Mouse (Mus musculus) stomach, postnatal 0 days (tissue): ENCODE measurements at regions not wholly inside any gene's neighbourhood (a gene's known extent, or its start where the extent isn't known, plus 50 kb on each side); places are given as distances from the start of the nearest gene placed in this dataset.

Source experiments
- ATAC-seq: fragments of 200-750 bp; cut with Nextera tagmentation; 2 replicates; pipeline ENCODE4 v1.8.0; 2017; ENCODE audit not compliant: low FRiP score, low TSS enrichment
- DNase-seq: peaks from one replicate; pipeline ENCODE4 v3.0.0-alpha.2; 2016; ENCODE audit warnings: low spot score
- H3K27ac ChIP-seq: fragments of 300-500 bp; sonication (generic); replicated peaks from 2 replicates; pipeline ENCODE4 v1.5.1; 2014; ENCODE audit warnings: mild to moderate bottlenecking, control low read depth
- H3K27me3 ChIP-seq: fragments of 300-500 bp; sonication (generic); 2 replicates; pipeline ENCODE4 v1.6.1; 2014; ENCODE audit warnings: low read length; ENCODE audit not compliant: control insufficient read depth, insufficient read depth
- H3K36me3 ChIP-seq: fragments of 300-500 bp; sonication (generic); 2 replicates; pipeline ENCODE4 v1.6.1; 2014; ENCODE audit warnings: low read length, mixed read lengths; ENCODE audit not compliant: control insufficient read depth, insufficient read depth
- H3K4me1 ChIP-seq: fragments of 300-500 bp; sonication (generic); replicated peaks from 2 replicates; pipeline ENCODE4 v1.6.1; 2014; ENCODE audit warnings: antibody characterized with exemption; ENCODE audit not compliant: control insufficient read depth, insufficient read depth
- H3K4me2 ChIP-seq: fragments of 300-500 bp; sonication (generic); replicated peaks from 2 replicates; pipeline ENCODE4 v1.6.1; 2014; ENCODE audit warnings: low read depth, mild to moderate bottlenecking, control low read depth, moderate library complexity
- H3K4me3 ChIP-seq: fragments of 300-500 bp; sonication (generic); 2 replicates; pipeline ENCODE4 v1.5.1; 2014; ENCODE audit warnings: low read depth, low read length, control low read depth
- H3K9ac ChIP-seq: fragments of 300-500 bp; sonication (generic); 2 replicates; pipeline ENCODE4 v1.6.1; 2014; ENCODE audit warnings: mild to moderate bottlenecking, low read length, control low read depth, mixed read lengths
- H3K9me3 ChIP-seq: fragments of 300-500 bp; sonication (generic); 2 replicates; pipeline ENCODE4 v1.6.1; 2016; ENCODE audit warnings: low read length; ENCODE audit not compliant: control insufficient read depth
- CTCF ChIP-seq: IDR thresholded peaks from 2 replicates; pipeline ENCODE4 v1.5.1; 2016; ENCODE audit warnings: antibody characterized with exemption, low read depth, mild to moderate bottlenecking, moderate library complexity
- EP300 ChIP-seq: optimal IDR thresholded peaks from 2 replicates; pipeline ENCODE3; 2016; ENCODE audit warnings: antibody characterized with exemption
- WGBS: fragments of 180-500 bp; shearing (Covaris S2); extraction: QIAGEN DNeasy Blood & Tissue Kit; methylation state at CpG from one replicate; pipeline ENCODE4 v1.1.7; 2014; 5-methylcytosine and 5-hydroxymethylcytosine counted together

GRCm38 (mm10) chr2:10784266-10784665 is 387.6 kb upstream of the Prkcq start:
- TF ChIP-seq EP300: no peak
- TF ChIP-seq CTCF: no peak

DNA sequence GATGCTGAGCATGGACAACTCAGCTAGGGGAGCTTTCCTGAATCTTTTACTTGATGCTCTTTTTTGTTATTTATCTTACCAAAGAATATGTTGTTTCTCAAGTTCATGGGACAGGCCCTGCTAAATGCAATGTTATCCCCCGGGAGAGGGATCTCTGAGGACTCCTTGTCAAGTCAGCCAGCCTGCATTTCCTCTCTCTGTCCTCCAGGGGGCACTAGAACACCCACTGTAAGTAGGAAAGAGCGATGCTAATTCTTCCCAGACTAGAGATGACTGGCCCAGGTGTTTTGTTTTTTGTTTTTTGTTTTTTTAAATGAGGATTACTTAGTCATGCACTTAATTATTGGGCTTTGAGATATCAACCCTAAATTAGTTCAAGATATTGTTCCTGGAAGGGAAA is 386.8 kb upstream of the Prkcq start:
- DNase-seq (peak; percentile 18), ATAC-seq (no peak)
- no peaks in the 10 kb centered on the region for H3K36me3 ChIP-seq
- H3K4me1 ChIP-seq: no peaks in the 10 kb centered on the region
- no peak overlapping the region for H3K9ac ChIP-seq
- H3K9me3 ChIP-seq: no peaks in the 10 kb centered on the region
- H3K27me3 ChIP-seq: no peaks in the 10 kb centered on the region
- H3K4me2 ChIP-seq: no peak overlapping the region
- no peak overlapping the region for H3K4me3 ChIP-seq
- 12% methylated on average over 2 of the region's 2 CpGs for WGBS
- TF ChIP-seq EP300 (no peak), CTCF (peak; percentile 82)
- H3K27ac ChIP-seq: no peak overlapping the region

More at GRCm38 (mm10) chr2:10784266-10784665, 387.6 kb upstream of the Prkcq start:
- Histone ChIP-seq H3K9me3 (no peaks in the 10 kb centered on the region), H3K9ac (no peak overlapping the region), H3K36me3 (no peaks in the 10 kb centered on the region), H3K4me2 (no peak overlapping the region), H3K4me1 (no peaks in the 10 kb centered on the region), H3K27ac (no peak overlapping the region), H3K27me3 (no peaks in the 10 kb centered on the region), H3K4me3 (no peak overlapping the region)
- DNase-seq (no peak), ATAC-seq (no peak)
- WGBS: 57% methylated on average over 1 of the region's 2 CpGs

DNA sequence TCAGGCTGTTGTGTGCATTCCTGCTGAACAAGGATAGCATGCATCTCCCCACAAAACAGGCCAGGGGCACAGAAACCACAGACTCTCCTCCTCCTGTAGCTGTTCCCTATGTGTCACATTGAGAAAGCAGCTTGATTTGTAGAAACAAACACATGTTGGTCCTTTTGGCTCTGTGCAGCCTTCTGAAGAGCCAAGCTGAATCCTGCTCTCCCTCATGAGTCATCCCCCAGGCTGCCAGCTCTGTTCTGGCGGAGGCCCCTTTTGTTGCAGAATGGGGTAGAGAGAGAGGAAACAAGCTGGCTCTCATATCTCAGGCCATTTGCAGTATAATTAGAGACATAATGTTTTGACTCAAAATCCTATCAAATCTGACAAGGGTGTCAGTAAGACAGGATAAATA is 383.4 kb upstream of the Prkcq start:
- DNase-seq (peak; percentile 34), ATAC-seq (peak; percentile 54; the same call in 1 of the 2 replicates)
- no peak overlapping the region for H3K27ac ChIP-seq
- no peak overlapping the region for H3K4me3 ChIP-seq
- H3K27me3 ChIP-seq: no peaks in the 10 kb centered on the region
- no peaks in the 10 kb centered on the region for H3K9me3 ChIP-seq
- H3K36me3 ChIP-seq: no peaks in the 10 kb centered on the region
- TF ChIP-seq EP300 (no peak), CTCF (no peak)
- no peak overlapping the region for H3K9ac ChIP-seq
- no peak overlapping the region for H3K4me2 ChIP-seq
- no peaks in the 10 kb centered on the region for H3K4me1 ChIP-seq
- 26% methylated on average over 1 of the region's 1 CpGs for WGBS

DNA sequence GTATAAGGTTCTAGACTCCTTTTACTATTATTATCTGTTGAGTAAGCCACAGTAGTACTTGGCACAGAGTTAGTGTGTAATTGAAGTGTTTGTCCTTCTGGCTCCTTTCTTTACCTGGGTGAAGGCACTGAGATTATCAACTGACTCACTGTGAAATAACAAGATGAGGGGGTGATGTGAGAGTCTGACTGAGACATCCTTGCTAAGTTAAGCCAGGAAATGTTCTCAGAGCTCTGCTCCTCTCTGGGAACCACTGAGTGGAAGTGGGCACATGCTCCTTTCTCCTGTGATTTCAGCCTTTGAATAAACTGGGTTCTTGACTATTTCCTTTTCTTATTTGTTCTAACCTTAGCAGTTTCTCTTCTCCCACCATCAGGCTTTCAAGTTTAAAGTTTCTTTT is 380.7 kb upstream of the Prkcq start:
- no peak overlapping the region for H3K4me2 ChIP-seq
- ATAC-seq (no peak), DNase-seq (no peak)
- TF ChIP-seq EP300 (no peak), CTCF (no peak)
- no peaks in the 10 kb centered on the region for H3K4me1 ChIP-seq
- H3K9ac ChIP-seq: no peak overlapping the region
- H3K27ac ChIP-seq: no peak overlapping the region
- no peaks in the 10 kb centered on the region for H3K9me3 ChIP-seq
- no peak overlapping the region for H3K4me3 ChIP-seq
- no peaks in the 10 kb centered on the region for H3K27me3 ChIP-seq
- H3K36me3 ChIP-seq: no peaks in the 10 kb centered on the region

GRCm38 (mm10) chr2:10816374-10816773 is 355.5 kb upstream of the Prkcq start:
- Histone ChIP-seq H3K36me3 (no peaks in the 10 kb centered on the region), H3K27ac (no peak overlapping the region), H3K9ac (no peak overlapping the region), H3K9me3 (no peaks in the 10 kb centered on the region), H3K4me2 (no peak overlapping the region), H3K4me3 (no peak overlapping the region), H3K27me3 (no peaks in the 10 kb centered on the region), H3K4me1 (no peaks in the 10 kb centered on the region)
- no peak for TF ChIP-seq EP300
- peak; percentile 32 for TF ChIP-seq CTCF
- 32% methylated on average over 2 of the region's 2 CpGs for WGBS
- ATAC-seq (no peak), DNase-seq (no peak)

DNA sequence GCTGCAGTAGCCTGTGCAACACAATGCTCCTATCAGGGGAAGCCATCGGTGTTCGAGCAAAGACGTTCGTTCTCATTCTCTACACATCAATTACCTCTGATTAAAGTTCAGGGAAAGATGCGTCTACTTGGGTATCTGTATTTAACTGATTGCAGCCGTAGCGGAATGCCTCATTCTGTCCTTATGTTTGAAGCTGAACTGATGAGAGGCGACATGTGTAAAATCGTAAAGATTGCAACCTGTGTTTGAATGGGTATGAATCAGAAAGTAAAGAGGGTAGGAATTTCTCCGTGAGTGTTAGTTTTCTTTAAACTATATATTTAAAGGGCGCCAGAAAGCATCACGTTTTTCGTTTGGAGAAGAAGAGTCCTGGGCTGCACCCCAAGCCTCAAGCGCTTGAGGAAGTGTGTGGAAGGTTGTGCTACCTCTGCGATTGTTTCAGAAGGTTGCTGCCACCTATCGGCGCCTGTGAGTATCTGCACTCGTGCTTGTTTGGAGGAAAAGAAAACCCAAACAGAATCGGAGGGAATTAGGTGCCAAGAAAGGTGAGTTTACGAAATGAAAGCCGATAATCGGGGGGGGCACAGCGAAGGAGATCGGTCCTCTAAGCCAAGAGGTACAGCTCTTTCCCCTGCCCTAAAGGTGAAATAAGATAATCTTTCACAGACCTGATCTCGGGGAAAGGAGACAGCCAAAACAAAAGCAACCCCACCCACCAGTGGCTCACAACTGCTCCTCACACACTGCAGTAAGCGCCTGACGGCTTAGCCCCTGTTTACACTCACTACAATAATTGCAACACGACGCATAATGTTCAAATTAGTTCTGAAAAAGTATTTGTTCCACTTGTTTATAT is 346.4 kb upstream of the Prkcq start:
- ATAC-seq (peak; percentile 65; the same call in 1 of the 2 replicates), DNase-seq (peak; percentile 73)
- no peaks in the 10 kb centered on the region for H3K36me3 ChIP-seq
- H3K27me3 ChIP-seq: no peaks in the 10 kb centered on the region
- TF ChIP-seq CTCF (peak; percentile 86), EP300 (no peak)
- peak overlapping the region; percentile 58 for H3K9ac ChIP-seq
- H3K9me3 ChIP-seq: no peaks in the 10 kb centered on the region
- H3K4me1 ChIP-seq: no peaks in the 10 kb centered on the region
- peak overlapping the region; percentile 61 for H3K4me2 ChIP-seq
- no peak overlapping the region for H3K27ac ChIP-seq
- peak overlapping the region; percentile 48 for H3K4me3 ChIP-seq
- 24% methylated on average over 29 of the region's 29 CpGs for WGBS
